Mouse (Mus musculus) frontal cortex, adult (tissue): Measurements from ENCODE around the gene Nup107.
A peak's percentile ranks its signal among the peaks of the same experiment; 100 is the strongest.
"Not testable (repeated sequence)": the region's sequence is repeated elsewhere in the genome, so short reads cannot be mapped to it uniquely, and the experiment has no call there.

Source experiments
- ATAC-seq: cut with Nextera tagmentation; 2 replicates; pipeline ENCODE4 v1.9.2; 2017; ENCODE audit warnings: mild to moderate bottlenecking, moderate library complexity, mixed read lengths; ENCODE audit not compliant: low TSS enrichment

Nup107 gene

GRCm38 (mm10) chr10:117737498-117737897 is 55.0 kb downstream of the Nup107 start:
- not testable (repeated sequence) for ATAC-seq

GRCm38 (mm10) chr10:117737075-117737474 is 55.4 kb downstream of the Nup107 start:
- no peak for ATAC-seq

GRCm38 (mm10) chr10:117736573-117736972 is 55.9 kb downstream of the Nup107 start:
- ATAC-seq, result no peak

GRCm38 (mm10) chr10:117735396-117735795 is 57.1 kb downstream of the Nup107 start:
- ATAC-seq, result not testable (repeated sequence)

- not testable (repeated sequence) for ATAC-seq
These were observed 58.2 kb downstream of the Nup107 start for GRCm38 (mm10) chr10:117734104-117734852.

- ATAC-seq, result not testable (repeated sequence)
These were observed 58.9 kb downstream of the Nup107 start for GRCm38 (mm10) chr10:117733626-117734025.

- ATAC-seq, result no peak
These were observed 59.4 kb downstream of the Nup107 start for GRCm38 (mm10) chr10:117732962-117733592.

- ATAC-seq, result no peak
These were observed 60.3 kb downstream of the Nup107 start for GRCm38 (mm10) chr10:117732184-117732583.

GRCm38 (mm10) chr10:117731244-117732101 is 61.0 kb downstream of the Nup107 start:
- peak; percentile 96 for ATAC-seq

GRCm38 (mm10) chr10:117730637-117731203 is 61.8 kb downstream of the Nup107 start:
- no peak for ATAC-seq

- ATAC-seq, result no peak
These were observed 62.4 kb downstream of the Nup107 start for GRCm38 (mm10) chr10:117730140-117730539.

GRCm38 (mm10) chr10:117729139-117729814 is 63.2 kb downstream of the Nup107 start:
- no peak for ATAC-seq

- no peak for ATAC-seq
These were observed 63.9 kb downstream of the Nup107 start for GRCm38 (mm10) chr10:117728574-117728973.

- ATAC-seq, result no peak
These were observed 64.9 kb downstream of the Nup107 start for GRCm38 (mm10) chr10:117727518-117728110.

- ATAC-seq, result no peak
These were observed 65.6 kb downstream of the Nup107 start for GRCm38 (mm10) chr10:117726888-117727385.

GRCm38 (mm10) chr10:117726350-117726749 is 66.2 kb downstream of the Nup107 start:
- ATAC-seq, result no peak

GRCm38 (mm10) chr10:117725671-117726070 is 66.8 kb downstream of the Nup107 start:
- ATAC-seq, result no peak

- ATAC-seq, result no peak
These were observed 67.6 kb downstream of the Nup107 start for GRCm38 (mm10) chr10:117724804-117725361.

- no peak for ATAC-seq
These were observed 68.3 kb downstream of the Nup107 start for GRCm38 (mm10) chr10:117724136-117724718.
